Mouse (Mus musculus): ENCODE measurements around the gene Lcn5. TPM values are rescaled to one million over a fixed set of nuclear protein-coding genes. Genes with fewer than 3 reads are reported as not detected.
A peak's percentile ranks its signal among the peaks of the same experiment; 100 is the strongest.

The Lcn5 gene
- polyA plus RNA-seq, 1 experiment, result not detected

GRCm38 (mm10) chr2:25627811-25628210 lies 29.9 kb upstream of the Lcn5 start, which contains the start of gene Fcna:
TSS of gene Fcna (minus strand) at chr2:25628030.
- Histone ChIP-seq H3K27ac (ENCODE audit: control insufficient read depth, insufficient read depth, low read depth, low read length, poor library complexity) (no peak within 1 kb of the TSS), H3K4me1 (ENCODE audit: control insufficient read depth, insufficient read depth, low read length) (no peaks in the 10 kb centered on the region), H3K4me3 (replicated peaks; ENCODE audit: control insufficient read depth, low read depth, low read length) (no peak within 1 kb of the TSS)
- no peak for TF ChIP-seq CTCF (IDR thresholded peaks at IDR 0.05; ENCODE audit: control insufficient read depth, insufficient read depth, low read length)
- no peak for TF ChIP-seq POLR2A (IDR thresholded peaks at IDR 0.05; ENCODE audit: borderline replicate concordance, control insufficient read depth, low read depth, low read length)
- 57% methylated on average over 6 of the region's 6 CpGs for WGBS

DNA sequence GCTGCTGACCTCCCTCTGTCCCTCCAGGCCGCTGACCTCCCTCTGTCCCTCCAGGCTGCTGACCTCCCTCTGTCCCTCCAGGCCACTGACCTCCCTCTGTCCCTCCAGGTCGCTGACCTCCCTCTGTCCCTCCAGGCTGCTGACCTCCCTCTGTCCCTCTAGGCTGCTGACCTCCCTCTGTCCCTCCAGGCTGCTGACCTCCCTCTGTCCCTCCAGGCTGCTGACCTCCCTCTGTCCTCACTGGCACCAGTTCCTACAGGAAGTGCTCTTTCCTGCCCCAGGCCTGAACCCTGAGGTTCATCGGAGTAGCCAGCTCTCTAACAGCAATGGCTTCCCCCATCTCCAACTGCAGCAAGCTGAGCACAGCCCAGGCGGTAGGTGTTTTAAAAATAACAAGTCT lies 29.0 kb upstream of the Lcn5 start:
- TF ChIP-seq POLR2A (IDR thresholded peaks at IDR 0.05; ENCODE audit: borderline replicate concordance, control insufficient read depth, low read depth, low read length) (no peak), CTCF (IDR thresholded peaks at IDR 0.05; ENCODE audit: control insufficient read depth, insufficient read depth, low read length) (no peak)
- 65% methylated on average over 4 of the region's 4 CpGs for WGBS
- H3K4me1 ChIP-seq (ENCODE audit: control insufficient read depth, insufficient read depth, low read length), result no peaks in the 10 kb centered on the region
- no peak overlapping the region for H3K4me3 ChIP-seq (replicated peaks; ENCODE audit: control insufficient read depth, low read depth, low read length)
- no peak overlapping the region for H3K27ac ChIP-seq (ENCODE audit: control insufficient read depth, insufficient read depth, low read depth, low read length, poor library complexity)

DNA sequence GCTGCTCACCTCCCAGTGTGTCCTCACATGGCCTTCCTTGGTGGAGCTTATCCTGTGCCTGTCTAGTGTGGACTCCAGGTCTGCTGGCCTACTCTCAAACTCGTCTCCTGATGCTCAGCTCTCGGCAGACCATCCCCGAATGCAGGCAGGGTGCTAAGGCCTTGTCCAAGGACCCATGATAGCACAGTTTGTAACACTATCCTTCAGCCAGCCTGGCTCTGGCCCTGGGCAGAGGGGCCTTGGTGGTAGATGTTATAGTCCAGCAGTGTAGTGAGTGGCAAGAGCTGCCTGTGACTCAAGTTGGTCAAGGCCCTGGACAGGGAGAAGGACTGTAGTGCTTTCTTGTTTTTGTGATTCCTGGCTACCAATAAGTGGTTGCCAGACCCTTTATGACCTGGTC lies 24.1 kb upstream of the Lcn5 start:
- Histone ChIP-seq H3K4me1 (ENCODE audit: control insufficient read depth, insufficient read depth, low read length) (no peaks in the 10 kb centered on the region), H3K4me3 (replicated peaks; ENCODE audit: control insufficient read depth, low read depth, low read length) (no peak overlapping the region), H3K27ac (ENCODE audit: control insufficient read depth, insufficient read depth, low read depth, low read length, poor library complexity) (no peak overlapping the region)
- WGBS, result 77% methylated on average over 3 of the region's 3 CpGs
- TF ChIP-seq POLR2A (IDR thresholded peaks at IDR 0.05; ENCODE audit: borderline replicate concordance, control insufficient read depth, low read depth, low read length), result no peak
- TF ChIP-seq CTCF (IDR thresholded peaks at IDR 0.05; ENCODE audit: control insufficient read depth, insufficient read depth, low read length), result no peak

GRCm38 (mm10) chr2:25634046-25634445 lies 23.7 kb upstream of the Lcn5 start:
- no peak overlapping the region for H3K27ac ChIP-seq (ENCODE audit: control insufficient read depth, insufficient read depth, low read depth, low read length, poor library complexity)
- 68% methylated on average over 1 of the region's 1 CpGs for WGBS
- no peak for TF ChIP-seq POLR2A (IDR thresholded peaks at IDR 0.05; ENCODE audit: borderline replicate concordance, control insufficient read depth, low read depth, low read length)
- no peak for TF ChIP-seq CTCF (IDR thresholded peaks at IDR 0.05; ENCODE audit: control insufficient read depth, insufficient read depth, low read length)
- no peak overlapping the region for H3K4me3 ChIP-seq (replicated peaks; ENCODE audit: control insufficient read depth, low read depth, low read length)
- H3K4me1 ChIP-seq (ENCODE audit: control insufficient read depth, insufficient read depth, low read length), result no peaks in the 10 kb centered on the region

DNA sequence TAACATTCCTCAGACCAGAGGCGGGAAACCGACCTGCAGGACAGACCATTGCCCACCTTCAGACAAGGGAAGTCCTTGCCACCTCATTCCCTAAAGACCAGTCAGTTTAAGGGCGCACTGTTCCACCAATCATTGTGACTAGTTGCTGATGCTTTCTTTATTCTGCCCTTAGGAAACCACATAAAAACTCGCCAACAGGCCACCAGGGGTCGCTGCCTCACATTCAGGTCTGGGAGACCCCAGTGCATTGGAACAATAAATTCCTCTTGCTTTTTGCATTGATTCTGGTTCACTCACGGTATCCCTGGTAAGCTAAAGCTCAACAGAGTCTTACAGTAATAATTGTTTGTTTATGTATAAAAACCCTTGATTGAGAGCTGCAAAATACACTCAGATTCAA lies 17.9 kb upstream of the Lcn5 start:
- no peak for TF ChIP-seq POLR2A (IDR thresholded peaks at IDR 0.05; ENCODE audit: borderline replicate concordance, control insufficient read depth, low read depth, low read length)
- peak; percentile 68 for TF ChIP-seq CTCF (IDR thresholded peaks at IDR 0.05; ENCODE audit: control insufficient read depth, insufficient read depth, low read length)
- H3K4me3 ChIP-seq (replicated peaks; ENCODE audit: control insufficient read depth, low read depth, low read length), result no peak overlapping the region
- no peak overlapping the region for H3K27ac ChIP-seq (ENCODE audit: control insufficient read depth, insufficient read depth, low read depth, low read length, poor library complexity)
- no peaks in the 10 kb centered on the region for H3K4me1 ChIP-seq (ENCODE audit: control insufficient read depth, insufficient read depth, low read length)
- 25% methylated on average over 6 of the region's 6 CpGs for WGBS

DNA sequence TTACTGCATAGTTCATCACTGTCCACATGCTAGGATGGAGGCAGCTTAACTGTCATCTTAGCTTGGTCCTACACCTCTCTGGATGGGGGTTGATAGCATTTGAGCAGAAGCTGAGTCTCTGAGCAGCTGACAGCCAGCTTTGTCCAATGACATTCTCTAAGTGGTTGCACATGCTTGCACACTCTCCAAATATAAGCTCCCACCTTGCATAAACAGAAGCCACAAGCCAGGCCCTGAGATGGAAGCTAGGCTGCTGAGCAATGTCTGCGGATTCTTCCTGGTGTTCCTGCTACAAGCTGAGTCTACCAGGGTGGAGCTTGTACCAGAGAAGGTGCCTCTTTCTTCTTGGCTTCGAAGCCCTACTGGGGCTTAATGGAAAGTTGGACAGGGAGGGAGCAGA lies 4.8 kb upstream of the Lcn5 start, which contains the start of gene Lcn8:
Lcn8 (plus strand) TSS at position 219 of the 400 bp plus-strand sequence.
- Histone ChIP-seq H3K4me3 (replicated peaks; ENCODE audit: control insufficient read depth, low read depth, low read length) (no peak within 1 kb of the TSS), H3K27ac (ENCODE audit: control insufficient read depth, insufficient read depth, low read depth, low read length, poor library complexity) (no peak within 1 kb of the TSS), H3K4me1 (ENCODE audit: control insufficient read depth, insufficient read depth, low read length) (no peaks in the 10 kb centered on the region)
- WGBS, result 64% methylated on average over 2 of the region's 2 CpGs
- TF ChIP-seq POLR2A (IDR thresholded peaks at IDR 0.05; ENCODE audit: borderline replicate concordance, control insufficient read depth, low read depth, low read length), result no peak
- TF ChIP-seq CTCF (IDR thresholded peaks at IDR 0.05; ENCODE audit: control insufficient read depth, insufficient read depth, low read length), result no peak

DNA sequence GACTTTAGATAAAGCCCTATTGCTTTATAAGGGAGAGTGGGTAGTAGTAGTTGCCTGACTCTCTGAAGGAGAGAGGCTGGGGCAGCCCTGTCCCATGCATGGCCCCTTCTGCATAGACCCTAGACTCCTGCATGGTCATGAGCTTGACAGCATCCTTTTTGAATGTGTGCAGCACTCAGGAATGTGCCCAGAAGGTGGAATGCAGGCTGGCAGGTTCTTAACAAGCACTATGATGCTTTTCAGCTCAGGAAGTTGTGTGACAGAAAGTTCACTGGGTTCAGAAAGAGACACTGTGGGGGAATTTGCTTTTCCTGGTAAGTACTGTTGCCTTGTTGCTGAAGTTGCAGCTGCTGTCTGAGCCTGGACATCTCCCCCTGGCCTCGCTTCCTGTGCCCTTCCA lies 3.2 kb upstream of the Lcn5 start:
- H3K4me1 ChIP-seq (ENCODE audit: control insufficient read depth, insufficient read depth, low read length), result no peaks in the 10 kb centered on the region
- no peak for TF ChIP-seq POLR2A (IDR thresholded peaks at IDR 0.05; ENCODE audit: borderline replicate concordance, control insufficient read depth, low read depth, low read length)
- no peak overlapping the region for H3K4me3 ChIP-seq (replicated peaks; ENCODE audit: control insufficient read depth, low read depth, low read length)
- WGBS, result 50% methylated on average over 1 of the region's 1 CpGs
- H3K27ac ChIP-seq (ENCODE audit: control insufficient read depth, insufficient read depth, low read depth, low read length, poor library complexity), result no peak overlapping the region

DNA sequence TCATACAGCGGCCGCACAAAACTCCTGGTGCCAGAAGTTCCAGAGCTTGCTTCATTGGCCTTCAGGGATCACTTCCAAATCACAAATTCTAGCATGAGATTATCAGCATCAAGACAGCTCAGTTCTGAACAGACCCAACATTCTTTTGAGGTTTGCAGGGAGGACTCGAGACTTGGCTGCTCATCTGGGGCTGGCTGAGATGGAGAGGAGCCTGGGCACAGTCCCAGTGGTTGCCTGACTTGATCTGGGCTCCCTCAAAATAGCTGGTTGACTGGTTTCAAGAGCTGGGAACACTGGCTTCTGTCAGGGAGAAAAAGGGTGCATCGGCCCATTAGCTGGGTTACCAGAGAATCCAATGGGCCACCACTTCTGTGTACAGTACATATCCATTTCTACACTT lies 1.1 kb upstream of the Lcn5 start:
- Histone ChIP-seq H3K4me3 (replicated peaks; ENCODE audit: control insufficient read depth, low read depth, low read length) (no peak overlapping the region), H3K4me1 (ENCODE audit: control insufficient read depth, insufficient read depth, low read length) (no peaks in the 10 kb centered on the region), H3K27ac (ENCODE audit: control insufficient read depth, insufficient read depth, low read depth, low read length, poor library complexity) (no peak overlapping the region)
- WGBS, result 81% methylated on average over 4 of the region's 4 CpGs
- TF ChIP-seq POLR2A (IDR thresholded peaks at IDR 0.05; ENCODE audit: borderline replicate concordance, control insufficient read depth, low read depth, low read length), result no peak
- TF ChIP-seq CTCF (IDR thresholded peaks at IDR 0.05; ENCODE audit: control insufficient read depth, insufficient read depth, low read length), result no peak

DNA sequence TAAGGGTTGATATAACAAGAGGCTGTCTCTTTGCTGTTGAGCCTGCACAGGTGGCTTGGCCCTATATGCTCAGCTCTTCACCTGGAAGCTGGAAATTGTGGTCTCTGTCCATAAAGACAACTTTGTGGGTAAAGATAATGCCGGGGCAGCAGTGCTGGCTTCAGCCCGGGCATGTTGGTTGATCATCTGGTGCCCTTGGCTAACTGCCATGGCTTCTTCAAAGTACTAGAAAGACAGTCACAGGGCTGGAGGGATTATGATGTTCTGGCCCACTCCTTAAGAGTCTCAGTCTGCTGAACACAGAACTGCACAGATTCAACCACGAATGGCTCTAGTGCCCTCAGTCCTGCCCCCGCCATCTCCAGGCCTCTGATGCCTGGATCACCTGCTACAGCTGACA lies 506 bp upstream of the Lcn5 start:
- 60% methylated on average over 4 of the region's 4 CpGs for WGBS
- TF ChIP-seq CTCF (IDR thresholded peaks at IDR 0.05; ENCODE audit: control insufficient read depth, insufficient read depth, low read length), result no peak
- no peak for TF ChIP-seq POLR2A (IDR thresholded peaks at IDR 0.05; ENCODE audit: borderline replicate concordance, control insufficient read depth, low read depth, low read length)
- no peak overlapping the region for H3K4me3 ChIP-seq (replicated peaks; ENCODE audit: control insufficient read depth, low read depth, low read length)
- H3K27ac ChIP-seq (ENCODE audit: control insufficient read depth, insufficient read depth, low read depth, low read length, poor library complexity), result no peak overlapping the region
- no peaks in the 10 kb centered on the region for H3K4me1 ChIP-seq (ENCODE audit: control insufficient read depth, insufficient read depth, low read length)

Measured in bone marrow, adult 2 months (tissue).